Mouse (Mus musculus) heart, embryonic 14.5 days (tissue): ENCODE results near the gene Poc1a. TPM values are rescaled to one million over a fixed set of nuclear protein-coding genes. Genes with fewer than 3 reads are reported as not detected.

ENCODE experiments used
- ATAC-seq: fragments of 200-750 bp; cut with Nextera tagmentation; 2 replicates; pipeline ENCODE4 v1.8.0; 2017; ENCODE audit warnings: low read depth, moderate TSS enrichment; ENCODE audit not compliant: insufficient number of reproducible peaks, insufficient read depth, low FRiP score
- H3K27ac ChIP-seq, 2 experiments: fragments of 200-500 bp in 1 of 2; fragments of 300-500 bp in 1 of 2; sonication (generic) in 1 of 2; replicated peaks in 1 of 2; 2 replicates each; pipeline ENCODE4 v1.5.1; 2012 to 2014; ENCODE audit warnings: low read depth in 2 of 2, low read length in 2 of 2, control low read depth in 1 of 2, mild to moderate bottlenecking in 1 of 2, mixed read lengths in 1 of 2; ENCODE audit not compliant: control insufficient read depth in 1 of 2, insufficient read depth in 1 of 2
- H3K27me3 ChIP-seq: fragments of 300-500 bp; sonication (generic); 2 replicates; pipeline ENCODE4 v1.6.1; 2014; ENCODE audit warnings: mild to moderate bottlenecking, low read length, control low read depth; ENCODE audit not compliant: control insufficient read depth, insufficient read depth
- H3K36me3 ChIP-seq: fragments of 300-500 bp; sonication (generic); 2 replicates; pipeline ENCODE4 v1.6.1; 2014; ENCODE audit warnings: mild to moderate bottlenecking, control low read depth, low read length, mixed read lengths; ENCODE audit not compliant: control insufficient read depth, insufficient read depth
- H3K4me1 ChIP-seq, 2 experiments: fragments of 200-500 bp in 1 of 2; fragments of 300-500 bp in 1 of 2; sonication (generic) in 1 of 2; 2 replicates each; pipeline ENCODE4 v1.6.1; 2012 to 2014; ENCODE audit warnings: low read length in 2 of 2, control low read depth in 1 of 2, mixed read lengths in 1 of 2; ENCODE audit not compliant: control insufficient read depth in 2 of 2, insufficient read depth in 2 of 2
- H3K4me2 ChIP-seq: fragments of 300-500 bp; sonication (generic); 2 replicates; pipeline ENCODE4 v1.6.1; 2014; ENCODE audit warnings: mild to moderate bottlenecking, low read length
- H3K4me3 ChIP-seq, 2 experiments: fragments of 200-500 bp in 1 of 2; fragments of 300-500 bp in 1 of 2; sonication (generic) in 1 of 2; 2 replicates each; pipeline ENCODE4 v1.5.1; 2012 to 2014; ENCODE audit warnings: low read length in 2 of 2, mild to moderate bottlenecking in 2 of 2, control low read depth in 1 of 2, low read depth in 1 of 2, moderate library complexity in 1 of 2; ENCODE audit not compliant: control insufficient read depth in 1 of 2, insufficient read depth in 1 of 2
- H3K9ac ChIP-seq: fragments of 300-500 bp; sonication (generic); 2 replicates; pipeline ENCODE4 v1.6.1; 2014; ENCODE audit warnings: mild to moderate bottlenecking, low read length
- H3K9me3 ChIP-seq: fragments of 300-500 bp; sonication (generic); 2 replicates; pipeline ENCODE4 v1.6.1; 2016; ENCODE audit warnings: low read length, control low read depth; ENCODE audit not compliant: control insufficient read depth
- WGBS: fragments of 180-500 bp; shearing (Covaris S2); extraction: QIAGEN DNeasy Blood & Tissue Kit; methylation state at CpG from one replicate; pipeline ENCODE4 v1.1.7; 2014; 5-methylcytosine and 5-hydroxymethylcytosine counted together
- polyA plus RNA-seq: library from polyadenylated mRNA; unstranded; fragments of >200 nt; fragmentation: Nextera tagmentation; extraction: Ambion mirVana; gene quantifications from 2 replicates; pipeline ENCODE4 v1.2.1, GENCODE M21; 2014

The Poc1a gene
- polyA plus RNA-seq, 1 experiment from 2014 or later, result 24.3 TPM

DNA sequence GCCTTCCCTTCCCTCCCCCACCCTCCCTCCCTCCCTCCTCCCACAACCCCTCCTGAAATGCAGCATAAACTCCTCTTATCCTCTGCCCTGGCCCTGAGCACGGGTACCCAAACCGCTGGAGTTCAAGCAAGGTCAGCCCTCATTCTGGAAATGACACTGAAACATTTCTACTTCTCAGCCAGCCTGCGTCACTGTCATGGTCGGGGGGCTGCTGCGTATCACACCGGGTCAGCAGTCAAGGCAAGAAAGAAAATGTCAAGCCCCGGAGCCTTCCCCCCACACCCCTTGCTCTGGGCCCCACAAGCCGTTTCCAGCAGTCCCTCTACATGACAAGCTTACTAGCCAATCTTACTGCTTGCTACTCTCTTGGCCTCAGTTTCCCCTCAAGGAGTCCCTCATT is 29.8 kb upstream of the Poc1a start:
- H3K27me3 ChIP-seq, result no peaks in the 10 kb centered on the region
- no peak overlapping the region for H3K4me2 ChIP-seq
- 66% methylated on average over 8 of the region's 8 CpGs for WGBS
- no peak overlapping the region for H3K27ac ChIP-seq
- H3K4me3 ChIP-seq, result no peak overlapping the region
- no peak overlapping the region for H3K9ac ChIP-seq
- peaks cover 19 to 26% of the 10 kb centered on the region in 2 experiments for H3K4me1 ChIP-seq
- no peaks in the 10 kb centered on the region for H3K9me3 ChIP-seq
- ATAC-seq, result no peak
- H3K36me3 ChIP-seq, result peaks cover 2% of the 10 kb centered on the region; the same call in 1 of the 2 replicates

DNA sequence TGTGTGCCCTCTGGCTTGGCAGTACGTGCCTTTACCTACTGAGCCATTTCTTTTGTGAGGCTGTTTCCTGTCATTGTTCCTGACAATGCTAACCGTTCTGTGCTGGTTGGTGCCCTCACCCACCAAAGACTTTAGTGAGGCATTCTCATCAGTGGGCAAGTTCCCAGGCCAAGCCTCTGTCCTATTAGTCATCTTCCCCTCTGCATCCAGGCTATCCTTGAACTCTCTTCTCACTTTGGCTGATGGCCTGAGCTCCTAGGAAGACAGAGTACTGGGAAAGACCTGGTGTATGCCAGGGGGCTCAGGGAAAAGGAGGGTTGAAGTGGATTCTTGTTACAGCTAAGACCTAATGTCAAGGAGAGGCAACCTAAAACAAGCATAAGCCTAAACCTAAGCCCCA is 26.9 kb upstream of the Poc1a start:
- H3K4me1 ChIP-seq, result peaks cover 3 to 12% of the 10 kb centered on the region in 2 experiments; a peak in 3 of 4 replicates
- H3K4me2 ChIP-seq, result no peak overlapping the region
- no peaks in the 10 kb centered on the region for H3K27me3 ChIP-seq
- H3K9me3 ChIP-seq, result no peaks in the 10 kb centered on the region
- H3K36me3 ChIP-seq, result no peaks in the 10 kb centered on the region
- H3K4me3 ChIP-seq, result no peak overlapping the region
- 70% methylated on average over 2 of the region's 2 CpGs for WGBS
- ATAC-seq, result no peak
- no peak overlapping the region for H3K27ac ChIP-seq
- no peak overlapping the region for H3K9ac ChIP-seq

DNA sequence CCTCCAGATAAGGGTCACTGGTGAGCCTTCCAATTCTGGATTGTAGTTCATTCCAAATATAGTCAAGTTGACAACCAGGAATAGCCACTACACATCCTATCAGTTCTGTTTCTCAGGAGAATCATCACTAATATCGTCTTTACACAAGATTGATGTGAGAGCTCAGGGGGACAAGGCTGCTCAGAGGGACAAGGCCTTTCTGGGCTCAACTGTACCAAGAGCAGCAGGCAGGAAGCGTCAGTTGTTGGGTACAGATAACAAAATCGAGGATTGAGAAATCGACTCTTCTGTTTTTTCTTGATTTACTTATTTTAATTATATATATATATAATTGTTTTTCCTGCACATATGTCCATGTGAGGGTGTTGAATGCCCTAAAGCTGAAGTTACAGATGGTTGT is 22.4 kb upstream of the Poc1a start:
- WGBS, result 66% methylated on average over 4 of the region's 4 CpGs
- Histone ChIP-seq H3K27me3 (no peaks in the 10 kb centered on the region), H3K36me3 (no peaks in the 10 kb centered on the region), H3K4me1 (no peaks in the 10 kb centered on the region), H3K4me3 (no peak overlapping the region), H3K9me3 (no peaks in the 10 kb centered on the region), H3K27ac (no peak overlapping the region), H3K4me2 (no peak overlapping the region), H3K9ac (no peak overlapping the region)
- no peak for ATAC-seq

DNA sequence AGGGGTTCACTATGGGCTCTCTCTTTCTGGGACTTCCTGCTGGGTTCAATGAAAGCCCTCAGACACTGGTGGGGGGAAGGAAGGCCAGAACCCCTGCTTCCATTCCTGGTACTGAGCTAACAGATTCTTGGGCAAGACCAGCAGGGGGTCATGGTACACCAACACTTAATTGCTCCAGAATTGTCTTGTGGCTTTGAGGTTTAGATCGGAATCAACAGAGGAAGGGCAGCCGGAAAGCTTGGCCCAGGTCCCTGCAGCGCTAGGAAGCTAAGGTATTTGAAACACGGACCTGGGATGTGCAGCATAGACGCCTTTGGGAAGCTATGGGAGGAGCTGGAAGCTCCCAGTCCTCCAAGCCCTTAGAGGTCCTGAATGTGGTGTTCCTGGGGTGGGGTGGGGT is 21.9 kb upstream of the Poc1a start:
- 67% methylated on average over 5 of the region's 5 CpGs for WGBS

DNA sequence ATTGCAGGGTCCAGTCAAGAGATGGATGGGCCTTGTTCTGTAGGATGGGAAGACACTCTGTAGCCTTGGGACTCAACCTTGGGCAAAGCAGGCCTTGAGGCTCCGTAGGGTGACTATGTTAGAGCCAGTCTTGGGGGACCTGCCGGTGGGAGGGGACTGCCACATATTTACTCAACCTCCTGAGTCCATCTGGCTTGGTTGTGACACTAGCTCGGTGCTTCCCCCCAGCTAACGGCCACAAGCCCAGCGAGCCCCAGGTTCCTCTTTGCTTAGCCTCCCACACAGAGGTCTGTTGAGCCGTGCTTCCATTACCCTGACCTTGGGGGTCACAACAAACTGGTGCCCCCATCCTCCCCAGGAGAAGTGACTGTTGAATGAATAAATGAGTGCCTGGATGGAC is 19.8 kb upstream of the Poc1a start:
- H3K9ac ChIP-seq, result no peak overlapping the region
- no peak overlapping the region for H3K4me3 ChIP-seq
- 78% methylated on average over 6 of the region's 6 CpGs for WGBS
- H3K27ac ChIP-seq, result no peak overlapping the region
- ATAC-seq, result no peak
- H3K4me1 ChIP-seq, result no peaks in the 10 kb centered on the region
- no peak overlapping the region for H3K4me2 ChIP-seq
- no peaks in the 10 kb centered on the region for H3K9me3 ChIP-seq
- H3K27me3 ChIP-seq, result no peaks in the 10 kb centered on the region
- no peaks in the 10 kb centered on the region for H3K36me3 ChIP-seq

More for the DNA sequence above, 21.9 kb upstream of the Poc1a start:
- H3K9ac ChIP-seq, result no peak overlapping the region
- no peaks in the 10 kb centered on the region for H3K36me3 ChIP-seq
- H3K9me3 ChIP-seq, result no peaks in the 10 kb centered on the region
- H3K27me3 ChIP-seq, result no peaks in the 10 kb centered on the region
- no peak overlapping the region for H3K4me2 ChIP-seq
- H3K27ac ChIP-seq, result no peak overlapping the region
- H3K4me1 ChIP-seq, result no peaks in the 10 kb centered on the region
- no peak for ATAC-seq
- no peak overlapping the region for H3K4me3 ChIP-seq

DNA sequence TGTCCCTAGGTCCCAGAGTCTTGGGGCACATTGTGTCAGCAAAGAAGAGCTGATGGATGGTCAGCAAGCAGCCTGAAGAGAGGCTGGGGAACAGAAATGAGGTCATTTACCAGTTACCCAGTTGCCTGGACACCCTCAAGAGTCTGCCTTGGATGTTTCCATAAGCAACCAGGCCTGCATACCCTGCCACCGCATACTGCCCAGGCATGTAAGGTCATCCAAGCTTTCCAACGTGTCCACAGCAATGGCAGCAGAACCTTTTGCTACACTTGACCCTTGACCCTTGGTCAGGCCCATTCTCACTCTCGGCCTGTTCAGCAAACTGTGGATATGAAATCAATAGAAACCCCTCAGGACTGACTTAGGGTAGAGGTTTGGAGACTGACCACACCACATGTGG is 19.4 kb upstream of the Poc1a start:
- Histone ChIP-seq H3K27me3 (no peaks in the 10 kb centered on the region), H3K4me1 (no peaks in the 10 kb centered on the region), H3K4me2 (no peak overlapping the region), H3K9me3 (no peaks in the 10 kb centered on the region), H3K27ac (no peak overlapping the region), H3K36me3 (no peaks in the 10 kb centered on the region), H3K9ac (no peak overlapping the region), H3K4me3 (no peak overlapping the region)
- 77% methylated on average over 3 of the region's 3 CpGs for WGBS
- ATAC-seq, result no peak

DNA sequence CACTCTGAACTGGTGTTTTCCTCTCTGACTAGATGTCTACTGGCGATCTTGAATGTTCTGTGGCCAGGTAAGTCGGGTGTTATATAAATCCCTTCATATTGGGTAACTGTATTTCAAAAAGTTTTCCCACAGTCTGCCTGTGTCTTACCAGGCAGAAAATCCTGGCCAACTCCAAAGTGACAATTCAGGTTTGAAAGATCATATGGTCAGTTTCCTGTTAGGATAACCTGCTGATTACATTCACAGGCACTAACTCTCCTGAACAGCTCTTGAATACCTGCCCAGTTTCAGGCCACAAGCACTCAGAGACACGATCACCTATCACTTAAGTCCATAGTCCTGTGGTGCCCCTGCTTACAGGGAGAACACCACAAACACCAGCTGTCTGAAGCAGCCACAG is 18.8 kb upstream of the Poc1a start:
- WGBS, result 69% methylated on average over 3 of the region's 3 CpGs
- H3K36me3 ChIP-seq, result no peaks in the 10 kb centered on the region
- no peaks in the 10 kb centered on the region for H3K9me3 ChIP-seq
- H3K27me3 ChIP-seq, result no peaks in the 10 kb centered on the region
- no peak overlapping the region for H3K9ac ChIP-seq
- no peak for ATAC-seq
- no peak overlapping the region for H3K4me2 ChIP-seq
- H3K27ac ChIP-seq, result no peak overlapping the region
- H3K4me1 ChIP-seq, result no peaks in the 10 kb centered on the region
- no peak overlapping the region for H3K4me3 ChIP-seq

DNA sequence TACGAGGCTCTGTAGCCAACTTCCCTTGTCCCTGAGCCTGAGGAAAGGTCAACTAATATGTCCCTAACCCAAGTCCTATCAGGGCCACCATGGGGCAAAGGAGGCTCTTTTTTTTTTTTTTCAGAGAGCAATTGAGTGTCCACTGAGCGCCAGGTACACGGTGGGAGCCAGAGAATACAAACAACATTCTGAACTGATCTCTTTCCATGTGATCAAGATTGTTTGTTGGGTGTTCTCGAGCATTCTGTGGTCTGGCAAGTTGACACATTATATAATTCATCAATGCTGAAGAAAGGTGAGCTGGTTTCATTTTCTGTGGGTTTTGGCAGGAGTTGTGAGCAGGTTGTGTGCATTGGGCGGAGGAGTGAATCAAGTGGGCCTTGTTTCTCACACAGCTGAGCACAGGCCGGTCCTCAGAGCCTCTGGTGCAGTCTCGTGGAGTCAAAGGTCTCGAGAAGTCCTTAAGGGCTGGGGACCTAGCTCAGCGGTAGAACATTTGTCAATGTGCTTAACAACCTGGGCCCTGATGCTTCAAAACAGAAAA is 17.4 kb upstream of the Poc1a start:
- no peak for ATAC-seq
- no peak overlapping the region for H3K4me2 ChIP-seq
- no peak overlapping the region for H3K4me3 ChIP-seq
- WGBS, result 72% methylated on average over 9 of the region's 9 CpGs
- no peak overlapping the region for H3K9ac ChIP-seq
- no peaks in the 10 kb centered on the region for H3K36me3 ChIP-seq
- H3K9me3 ChIP-seq, result no peaks in the 10 kb centered on the region
- H3K27me3 ChIP-seq, result no peaks in the 10 kb centered on the region
- no peak overlapping the region for H3K27ac ChIP-seq
- peaks cover 0 to 2% of the 10 kb centered on the region in 2 experiments; a peak in 2 of 4 replicates for H3K4me1 ChIP-seq
